Mouse (Mus musculus) MEL (cell line): ENCODE results near the gene Myo18b. TPM values are rescaled to one million over a fixed set of nuclear protein-coding genes. Genes with fewer than 3 reads are reported as not detected.

Experiments used
- DNase-seq: peaks from one replicate; pipeline ENCODE4 v3.0.0; 2011; ENCODE audit warnings: low read depth, low spot score
- H3K27ac ChIP-seq: 2 replicates; pipeline ENCODE4 v1.5.1; 2012; ENCODE audit warnings: low read depth, mild to moderate bottlenecking, control low read depth, low read length, moderate library complexity; ENCODE audit not compliant: control insufficient read depth
- H3K27me3 ChIP-seq, 2 experiments: fragments of 150-350 bp in 1 of 2; sonication (generic) in 1 of 2; 2 replicates each; pipeline ENCODE4 v1.6.1; 2012; ENCODE audit warnings: low read length in 2 of 2, mild to moderate bottlenecking in 2 of 2, improper control_type of control experiment in 1 of 2, moderate library complexity in 1 of 2; ENCODE audit not compliant: insufficient read depth in 2 of 2, control insufficient read depth in 1 of 2
- H3K36me3 ChIP-seq, 2 experiments: 2 replicates each; pipeline ENCODE4 v1.6.1; 2012 to 2014; ENCODE audit warnings: low read length in 2 of 2, improper control_type of control experiment in 1 of 2, inconsistent platforms in 1 of 2, mild to moderate bottlenecking in 1 of 2; ENCODE audit not compliant: insufficient read depth in 2 of 2, control insufficient read depth in 1 of 2
- H3K4me1 ChIP-seq, 2 experiments: fragments of 150-350 bp in 1 of 2; sonication (generic) in 1 of 2; 2 replicates each; pipeline ENCODE4 v1.6.1; 2012; ENCODE audit warnings: low read length in 2 of 2, improper control_type of control experiment in 1 of 2, mild to moderate bottlenecking in 1 of 2; ENCODE audit not compliant: insufficient read depth in 2 of 2, control insufficient read depth in 1 of 2
- H3K4me3 ChIP-seq, 2 experiments: fragments of 150-350 bp in 1 of 2; sonication (generic) in 1 of 2; 2 replicates each; pipeline ENCODE4 v1.5.1; 2012; ENCODE audit warnings: low read depth in 2 of 2, low read length in 2 of 2, mild to moderate bottlenecking in 2 of 2, moderate library complexity in 2 of 2, control low read depth in 1 of 2, improper control_type of control experiment in 1 of 2; ENCODE audit not compliant: control insufficient read depth in 1 of 2, insufficient read depth in 1 of 2
- H3K79me2 ChIP-seq: 2 replicates; pipeline ENCODE4 v1.6.1; 2012; ENCODE audit warnings: mild to moderate bottlenecking, low read length, moderate library complexity; ENCODE audit not compliant: control insufficient read depth, poor library complexity, insufficient read depth
- H3K9ac ChIP-seq: 2 replicates; pipeline ENCODE4 v1.6.1; 2012; ENCODE audit warnings: low read depth, mild to moderate bottlenecking, control low read depth, low read length, moderate library complexity; ENCODE audit not compliant: control insufficient read depth, poor library complexity, severe bottlenecking
- H3K9me3 ChIP-seq: fragments of 150-350 bp; sonication (generic); replicated peaks from 2 replicates; pipeline ENCODE4 v1.6.1; 2012; ENCODE audit warnings: mild to moderate bottlenecking, low read length, improper control_type of control experiment, moderate library complexity; ENCODE audit not compliant: insufficient read depth
- EP300 ChIP-seq, 2 experiments: IDR thresholded peaks; 2 replicates each; pipeline ENCODE4 v1.6.1; 2011; ENCODE audit warnings: improper control_type of control experiment in 2 of 2, low read length in 2 of 2, low read depth in 1 of 2, mild to moderate bottlenecking in 1 of 2
- ETS1 ChIP-seq: IDR thresholded peaks from 2 replicates; pipeline ENCODE4 v1.6.1; 2012; ENCODE audit warnings: low read depth, mild to moderate bottlenecking, inconsistent platforms, low read length, improper control_type of control experiment, moderate library complexity
- HCFC1 ChIP-seq: IDR thresholded peaks from 2 replicates; pipeline ENCODE4 v1.6.1; 2012; ENCODE audit warnings: low read depth, mild to moderate bottlenecking, inconsistent platforms, low read length, improper control_type of control experiment, moderate library complexity
- KAT2A ChIP-seq: conservative IDR thresholded peaks from 2 replicates; pipeline ENCODE4 v1.6.1; 2012; ENCODE audit warnings: low read depth, low read length, improper control_type of control experiment, inconsistent platforms
- MAFK ChIP-seq: IDR thresholded peaks from 2 replicates; pipeline ENCODE4 v1.6.1; 2011; ENCODE audit warnings: low read depth, mild to moderate bottlenecking, low read length, improper control_type of control experiment, borderline replicate concordance
- POLR2AphosphoS5 ChIP-seq: IDR thresholded peaks from 2 replicates; pipeline ENCODE4 v1.6.1; 2012; ENCODE audit warnings: low read depth, borderline replicate concordance, mild to moderate bottlenecking, inconsistent platforms, low read length, moderate library complexity, mixed read lengths
- SMC3 ChIP-seq: IDR thresholded peaks from 2 replicates; pipeline ENCODE4 v1.6.1; 2011; ENCODE audit warnings: low read depth, low read length, improper control_type of control experiment
- TCF12 ChIP-seq: IDR thresholded peaks from 2 replicates; pipeline ENCODE4 v1.6.1; 2014; ENCODE audit warnings: low read depth, mild to moderate bottlenecking, inconsistent platforms, low read length, improper control_type of control experiment, moderate library complexity
- UBTF ChIP-seq: IDR thresholded peaks from 2 replicates; pipeline ENCODE4 v1.6.1; 2012; ENCODE audit warnings: low read depth, mild to moderate bottlenecking, inconsistent platforms, low read length, improper control_type of control experiment, moderate library complexity, borderline replicate concordance; ENCODE audit not compliant: insufficient read depth
- USF2 ChIP-seq, 2 experiments: IDR thresholded peaks; 2 replicates each; pipeline ENCODE4 v1.6.1; 2011 to 2012; ENCODE audit warnings: improper control_type of control experiment in 2 of 2, low read length in 2 of 2, borderline replicate concordance in 1 of 2, inconsistent platforms in 1 of 2, low read depth in 1 of 2, mild to moderate bottlenecking in 1 of 2; ENCODE audit not compliant: insufficient read depth in 1 of 2
- polyA plus RNA-seq, 2 experiments: library from polyadenylated mRNA; stranded (reverse) in 1 of 2; unstranded in 1 of 2; fragments of >175 nt in 1 of 2; fragments of >200 nt in 1 of 2; gene quantifications; 2 replicates each; pipeline versions ENCODE4 v1.2.1 to v1.2.4; 2012; ENCODE audit warnings: low replicate concordance in 2 of 2, low read depth in 1 of 2; ENCODE audit not compliant: insufficient read length in 2 of 2, insufficient read depth in 1 of 2, missing spikeins in 1 of 2
- total RNA-seq: library from RNA; depleted of rRNA; stranded (reverse); fragments of 300-350 nt; gene quantifications from 2 replicates; pipeline ENCODE4 v1.2.3, GENCODE M21; 2012

The Myo18b gene
- total and polyA plus RNA-seq, 3 experiments = not detected

DNA sequence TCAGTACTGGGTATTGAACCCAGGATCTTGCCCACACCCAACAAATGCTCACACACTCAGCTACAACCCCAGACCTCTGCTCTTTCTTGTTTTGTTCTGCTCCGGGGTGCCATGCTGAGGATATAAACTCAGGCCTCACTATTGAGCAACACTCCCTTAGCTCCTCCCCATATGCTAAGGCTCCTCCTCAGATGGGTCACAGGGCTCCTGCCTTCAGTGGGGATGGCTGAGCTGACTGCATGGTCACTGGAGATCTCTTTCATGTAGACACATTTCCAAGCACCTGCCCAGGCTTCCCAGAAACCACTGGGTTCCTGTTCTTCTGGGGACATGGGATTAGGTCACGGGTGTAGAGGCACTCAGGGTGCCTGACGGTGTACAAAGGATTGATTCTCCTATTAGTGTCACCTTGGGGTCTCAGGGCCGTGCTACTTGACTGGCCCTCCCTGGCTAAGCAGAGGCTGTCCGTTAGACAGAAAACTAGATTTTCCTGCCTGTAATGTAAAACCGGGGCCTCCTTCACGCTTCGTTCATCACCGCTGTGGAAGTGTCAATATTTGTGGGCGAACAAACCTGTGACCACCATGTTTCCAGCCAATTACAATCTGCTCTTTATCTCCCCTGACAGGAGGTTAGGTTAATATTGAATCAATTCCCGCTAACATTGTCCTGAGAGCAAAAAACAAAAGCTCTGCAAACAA lies 127.0 kb downstream of the Myo18b start:
- H3K4me1 ChIP-seq = no peaks in the 10 kb centered on the region
- no peaks in the 10 kb centered on the region for H3K9me3 ChIP-seq
- H3K79me2 ChIP-seq = no peaks in the 10 kb centered on the region
- no peak overlapping the region for H3K4me3 ChIP-seq
- no peak for DNase-seq
- no peak overlapping the region for H3K9ac ChIP-seq
- no peaks in the 10 kb centered on the region for H3K27me3 ChIP-seq
- no peak for TF ChIP-seq EP300 (IDR thresholded peaks at IDR 0.05; ENCODE audit: low read depth in 1 of 2, low read length in 2 of 2)
- no peak for TF ChIP-seq UBTF
- no peak for TF ChIP-seq POLR2AphosphoS5
- no peak for TF ChIP-seq USF2 (IDR thresholded peaks at IDR 0.05; ENCODE audit: borderline replicate concordance in 1 of 2, insufficient read depth in 1 of 2, low read depth in 1 of 2, low read length in 2 of 2)
- no peak for TF ChIP-seq KAT2A
- TF ChIP-seq, all 39 proteins: peak for 0
- Histone ChIP-seq H3K27ac (no peak overlapping the region), H3K36me3 (no peaks in the 10 kb centered on the region)

DNA sequence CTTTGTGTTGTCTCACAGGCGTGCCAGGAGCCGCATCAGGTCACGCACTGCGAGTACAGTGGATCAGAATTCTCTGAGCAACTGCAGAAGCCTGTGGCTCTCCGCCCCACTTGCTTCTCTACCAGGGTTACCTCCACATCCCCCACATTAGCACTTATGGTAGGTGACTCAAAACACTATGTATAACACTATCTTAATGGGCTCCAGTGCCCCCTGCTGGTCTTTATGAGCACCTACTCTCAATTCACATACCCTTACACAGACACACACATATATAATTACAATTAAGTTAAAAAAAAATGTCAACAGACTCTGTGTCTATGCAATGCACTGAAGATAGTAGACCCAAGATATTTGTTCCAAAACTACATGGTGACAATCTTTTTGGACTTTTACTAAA lies 127.6 kb downstream of the Myo18b start:
- Histone ChIP-seq H3K9ac (no peak overlapping the region), H3K4me1 (no peaks in the 10 kb centered on the region), H3K9me3 (no peaks in the 10 kb centered on the region), H3K79me2 (no peaks in the 10 kb centered on the region), H3K27ac (no peak overlapping the region), H3K4me3 (no peak overlapping the region), H3K27me3 (no peaks in the 10 kb centered on the region), H3K36me3 (no peaks in the 10 kb centered on the region)
- no peak for DNase-seq
- TF ChIP-seq SMC3 = no peak
- no peak for TF ChIP-seq HCFC1

DNA sequence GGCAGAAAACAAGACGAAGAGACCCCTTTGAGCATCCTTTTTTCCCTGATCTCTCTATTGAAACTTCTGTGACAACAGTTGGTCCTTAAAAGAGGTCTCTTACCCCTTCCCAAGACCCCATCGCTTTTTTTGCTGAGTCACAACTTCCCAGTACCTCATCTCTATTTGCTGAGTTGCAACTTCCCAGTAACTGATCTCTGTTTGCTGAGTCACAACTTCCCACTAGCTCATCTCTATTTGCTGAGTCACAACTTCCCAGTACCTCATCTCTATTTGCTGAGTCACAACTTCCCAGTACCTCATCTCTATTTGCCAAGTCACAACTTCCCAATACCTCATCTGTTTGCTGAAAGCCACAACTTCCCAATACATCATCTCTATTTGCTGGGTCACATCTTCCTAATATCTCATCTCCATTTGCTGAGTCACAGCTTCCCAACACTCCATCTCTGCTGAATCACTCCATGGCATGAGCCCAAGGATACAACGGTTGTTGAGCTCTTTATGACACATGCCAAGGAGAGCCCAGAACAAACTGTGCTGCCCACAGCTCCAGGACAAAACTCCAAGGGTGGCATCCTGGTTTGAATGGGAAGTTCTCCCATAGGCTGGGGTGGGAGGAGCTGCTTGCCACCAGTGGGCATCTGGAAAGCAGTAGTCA lies 134.6 kb downstream of the Myo18b start:
- Histone ChIP-seq H3K9ac (no peak overlapping the region), H3K79me2 (no peaks in the 10 kb centered on the region), H3K27me3 (no peaks in the 10 kb centered on the region), H3K9me3 (no peaks in the 10 kb centered on the region), H3K36me3 (no peaks in the 10 kb centered on the region), H3K4me3 (no peak overlapping the region), H3K4me1 (no peaks in the 10 kb centered on the region), H3K27ac (no peak overlapping the region)
- peak; percentile 6 for DNase-seq
- TF ChIP-seq MAFK = 0 out of 2 replicates have a peak, but pooled peaks have one; percentile 12
- no peak for TF ChIP-seq TCF12
- 0 out of 2 replicates have a peak, but pooled peaks have one; percentile 25 for TF ChIP-seq ETS1
